Mouse (Mus musculus) hindlimb bud, embryonic 11.5 days (tissue): ENCODE measurements around the gene Ccdc191.

Experiments used
- DNase-seq: peaks from one replicate; pipeline ENCODE4 v3.0.0-alpha.2; 2012; ENCODE audit warnings: low read depth, low spot score; ENCODE audit errors: extremely low spot score

Gene Ccdc191

DNA sequence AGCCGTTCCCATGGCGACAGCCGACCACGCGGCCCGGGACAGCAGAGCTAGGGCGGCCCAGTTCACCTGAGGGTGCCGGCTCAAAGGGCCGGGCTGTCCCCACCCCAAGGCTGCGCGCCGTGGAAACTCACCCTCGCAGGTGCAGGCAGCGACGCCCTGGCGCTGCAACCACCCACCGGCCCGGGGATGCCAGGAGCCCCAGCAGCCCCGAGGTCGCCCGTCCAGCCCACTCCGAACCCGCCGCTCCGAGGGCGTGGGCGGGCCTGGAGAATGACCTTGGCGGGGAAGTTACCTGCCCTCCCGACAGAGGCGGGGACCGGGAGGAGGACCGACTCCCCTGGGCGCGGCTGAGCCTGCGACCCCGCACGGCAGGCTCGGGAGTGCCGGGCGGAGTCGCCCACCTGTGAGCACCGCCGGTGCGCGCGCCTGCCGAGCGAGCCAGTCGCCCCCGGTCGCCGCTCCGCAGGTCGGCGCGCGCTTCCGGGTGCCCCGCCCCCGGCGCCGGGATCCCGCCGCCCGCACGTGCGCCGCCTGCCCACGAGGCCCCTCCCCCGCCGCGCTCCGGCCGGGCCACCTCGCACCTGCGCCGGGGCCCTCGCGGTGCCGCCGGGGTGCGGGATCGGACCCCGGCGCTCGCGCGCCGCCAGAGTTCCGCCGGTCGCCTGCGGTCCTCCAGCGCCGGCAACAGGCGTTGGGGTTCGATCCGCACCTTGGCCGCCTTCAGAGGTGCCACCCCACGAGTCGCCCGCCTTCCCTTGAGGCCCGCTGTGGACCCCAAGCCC lies 89.9 kb downstream of the Ccdc191 start, which contains the start of gene Zdhhc23:
Zdhhc23 (minus strand) TSS at position 464 of the 782 bp plus-strand sequence.
- DNase-seq = no peak

DNA sequence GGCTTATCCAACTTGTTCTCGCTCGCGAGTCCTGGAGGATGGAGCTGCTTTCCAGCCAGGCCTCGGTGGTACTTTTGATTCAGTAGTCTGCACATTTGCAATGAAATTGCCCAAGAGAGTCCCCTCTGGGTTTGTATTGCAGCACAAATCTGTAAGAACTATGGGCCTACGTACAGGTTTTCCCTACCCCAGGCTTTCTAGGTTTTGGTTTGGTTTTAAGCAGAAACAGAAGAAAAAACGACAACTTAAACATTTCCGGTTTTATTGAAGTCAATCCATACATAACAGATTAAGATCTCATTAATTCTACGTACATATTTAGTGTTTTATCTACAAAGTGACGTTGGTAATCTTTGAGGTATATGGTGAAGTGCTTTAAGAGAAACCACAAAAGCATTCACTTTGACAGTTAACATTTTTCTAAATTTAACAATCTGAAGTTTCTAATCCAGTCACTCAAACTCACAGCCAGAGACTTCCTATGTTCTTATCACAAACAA lies 90.6 kb downstream of the Ccdc191 start:
- no peak for DNase-seq

DNA sequence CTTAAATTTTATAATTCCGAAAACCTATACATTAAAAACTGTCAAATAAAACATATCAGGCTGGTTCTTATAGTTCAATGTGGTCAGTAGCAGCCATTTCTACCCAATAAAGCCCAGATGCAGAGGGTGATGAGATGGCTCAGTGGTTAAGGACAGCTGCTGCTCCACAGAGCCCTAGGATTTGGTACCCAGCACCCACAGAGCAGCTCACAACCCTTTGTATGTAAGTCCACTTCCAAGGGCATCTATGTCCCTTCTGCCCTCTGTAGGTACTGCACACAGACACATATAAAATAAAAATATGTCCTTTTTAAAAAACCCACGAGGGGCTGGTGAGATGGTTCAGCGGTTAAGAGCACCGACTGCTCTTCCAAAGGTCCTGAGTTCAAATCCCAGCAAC lies 96.7 kb downstream of the Ccdc191 start:
- DNase-seq = no peak

DNA sequence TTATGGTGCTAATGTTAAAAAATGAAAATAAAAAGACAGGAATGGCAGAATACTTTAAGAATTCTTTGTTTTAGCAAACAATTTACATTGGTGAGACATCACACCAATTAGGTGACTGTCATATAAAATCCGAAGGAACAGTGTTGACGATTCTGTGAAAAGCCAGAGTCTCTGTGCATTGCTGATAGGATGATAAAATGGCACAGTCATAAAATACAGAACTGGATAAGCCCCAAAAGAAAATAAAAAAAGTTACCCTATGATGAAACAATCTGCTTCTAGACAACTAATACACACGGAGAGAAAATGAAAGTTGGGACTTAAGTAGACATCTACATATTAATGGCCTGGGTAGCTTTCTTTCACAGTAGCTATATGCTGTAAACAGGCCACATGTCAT lies 105.0 kb downstream of the Ccdc191 start:
- DNase-seq = no peak

DNA sequence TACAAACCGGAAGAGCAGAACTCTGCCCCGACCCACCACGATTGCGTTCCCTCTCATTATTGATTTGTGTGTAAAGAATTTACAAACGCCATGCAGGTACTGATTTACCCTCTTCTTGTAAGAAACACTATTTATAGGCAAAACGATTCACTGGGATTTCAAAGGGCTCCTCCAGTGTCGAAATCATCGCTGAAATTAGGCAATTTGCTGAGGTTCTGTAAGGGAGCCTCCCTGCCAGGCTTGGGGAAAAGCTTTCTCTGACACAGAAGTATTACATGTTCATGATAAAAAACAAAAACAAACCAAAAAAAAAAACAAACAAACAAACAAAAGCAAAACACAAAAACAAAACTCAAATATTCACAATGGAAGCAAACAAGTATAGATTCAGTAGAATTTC lies 109.5 kb downstream of the Ccdc191 start:
- no peak for DNase-seq

DNA sequence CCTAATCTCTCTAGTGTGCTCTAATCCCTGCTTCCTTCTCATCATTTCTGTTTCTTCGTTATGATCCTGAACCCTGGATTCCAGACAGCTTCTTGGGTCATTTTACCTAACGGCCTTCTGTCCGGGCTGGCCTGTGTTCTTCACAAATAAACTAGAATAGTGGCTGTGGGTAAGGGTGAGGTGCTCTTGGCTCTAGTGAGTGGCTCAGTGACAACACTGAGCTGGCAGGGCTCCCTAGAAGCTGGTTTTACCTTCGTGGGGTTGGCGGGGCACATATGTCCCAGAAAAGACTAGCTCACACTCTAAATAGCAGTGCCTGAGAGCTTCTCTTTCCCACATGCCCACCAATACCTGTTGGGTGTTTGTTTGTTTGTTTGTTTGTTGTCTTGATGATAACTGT lies 109.9 kb downstream of the Ccdc191 start:
- DNase-seq = no peak

DNA sequence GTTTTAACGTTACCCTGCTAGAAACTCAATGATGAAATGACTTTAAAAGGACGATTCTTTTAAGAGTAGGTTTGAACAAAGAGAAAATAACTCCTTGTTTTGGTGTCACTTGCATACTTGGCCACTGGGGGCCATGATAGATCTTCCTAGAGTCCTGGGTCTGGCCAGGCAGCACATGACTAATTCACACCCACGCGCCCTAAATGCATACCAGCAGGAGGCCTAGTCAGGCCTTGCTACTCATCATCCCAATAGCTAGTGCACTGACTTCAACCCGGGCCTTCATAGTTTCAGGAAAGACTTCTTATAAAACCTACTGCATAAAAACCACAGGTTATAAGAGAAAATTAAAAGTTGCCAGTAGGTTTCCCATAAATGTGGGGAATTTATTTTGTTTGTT lies 112.5 kb downstream of the Ccdc191 start:
- DNase-seq = no peak

DNA sequence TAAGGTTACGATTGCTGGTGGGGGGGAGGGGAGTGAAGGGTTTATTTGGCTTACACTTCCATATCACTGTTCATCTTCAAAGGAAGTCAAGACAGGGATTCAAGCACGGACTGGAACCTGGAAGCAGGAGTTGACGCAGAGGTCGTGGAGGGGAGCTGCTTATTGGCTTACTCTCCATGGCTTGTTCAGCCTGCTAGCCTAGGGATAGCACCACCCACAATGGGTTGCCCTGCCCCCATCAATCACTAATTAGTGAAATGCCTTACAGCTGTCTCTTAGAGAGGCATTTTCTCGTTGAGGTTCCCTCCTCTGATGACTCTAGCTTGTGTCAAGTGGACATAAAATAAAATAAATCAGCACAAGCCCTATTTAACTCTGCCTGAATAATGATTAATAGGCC lies 121.4 kb downstream of the Ccdc191 start:
- no peak for DNase-seq
